Mouse (Mus musculus) thymus, adult 2 months (tissue): ENCODE data around the gene Olfr1051. TPM values are rescaled to one million over a fixed set of nuclear protein-coding genes. Genes with fewer than 3 reads are reported as not detected.
"Not testable (repeated sequence)": the region's sequence is repeated elsewhere in the genome, so short reads cannot be mapped to it uniquely, and the experiment has no call there.

Experiments used
- DNase-seq: peaks from one replicate; pipeline ENCODE4 v3.0.0; 2021
- H3K27ac ChIP-seq: fragments of 200-500 bp; 2 replicates; pipeline ENCODE4 v1.5.1; 2012; ENCODE audit warnings: low read length, control low read depth; ENCODE audit not compliant: control insufficient read depth, insufficient read depth
- H3K27me3 ChIP-seq: fragments of 200-500 bp; 2 replicates; pipeline ENCODE4 v1.6.1; 2012; ENCODE audit warnings: mild to moderate bottlenecking, low read length, moderate library complexity, mixed read lengths; ENCODE audit not compliant: control insufficient read depth, insufficient read depth
- H3K36me3 ChIP-seq: fragments of 200-500 bp; 2 replicates; pipeline ENCODE4 v1.6.1; 2012; ENCODE audit warnings: mild to moderate bottlenecking, low read length, moderate library complexity; ENCODE audit not compliant: control insufficient read depth, insufficient read depth
- H3K4me1 ChIP-seq: fragments of 200-500 bp; replicated peaks from 2 replicates; pipeline ENCODE4 v1.6.1; 2012; ENCODE audit warnings: low read length; ENCODE audit not compliant: control insufficient read depth, insufficient read depth
- H3K4me3 ChIP-seq: fragments of 200-500 bp; 2 replicates; pipeline ENCODE4 v1.5.1; 2012; ENCODE audit warnings: mild to moderate bottlenecking, low read length, control low read depth, moderate library complexity; ENCODE audit not compliant: control insufficient read depth, insufficient read depth
- CTCF ChIP-seq: fragments of 200-500 bp; IDR thresholded peaks from 2 replicates; pipeline ENCODE4 v1.5.1; 2012; ENCODE audit warnings: mild to moderate bottlenecking, control low read depth, low read length, moderate library complexity, borderline replicate concordance; ENCODE audit not compliant: control insufficient read depth, poor library complexity, insufficient read depth; ENCODE audit errors: extremely low read depth
- POLR2A ChIP-seq: fragments of 200-500 bp; IDR thresholded peaks from 2 replicates; pipeline ENCODE4 v1.6.1; 2012; ENCODE audit warnings: mild to moderate bottlenecking, low read length, control low read depth, moderate library complexity; ENCODE audit not compliant: control insufficient read depth, poor library complexity, insufficient read depth; ENCODE audit errors: extremely low read depth
- WGBS: fragments of 180-500 bp; shearing (Covaris S2); methylation state at CpG from one replicate; pipeline ENCODE4 v1.1.7; 2018; 5-methylcytosine and 5-hydroxymethylcytosine counted together
- polyA plus RNA-seq: library from polyadenylated mRNA; depleted of rRNA; stranded (reverse); fragments of >200 nt; gene quantifications from 2 replicates; pipeline ENCODE4 v1.2.3, GENCODE M21; 2012; rRNA removed

The Olfr1051 gene
- polyA plus RNA-seq, result not detected in 2 replicates

DNA sequence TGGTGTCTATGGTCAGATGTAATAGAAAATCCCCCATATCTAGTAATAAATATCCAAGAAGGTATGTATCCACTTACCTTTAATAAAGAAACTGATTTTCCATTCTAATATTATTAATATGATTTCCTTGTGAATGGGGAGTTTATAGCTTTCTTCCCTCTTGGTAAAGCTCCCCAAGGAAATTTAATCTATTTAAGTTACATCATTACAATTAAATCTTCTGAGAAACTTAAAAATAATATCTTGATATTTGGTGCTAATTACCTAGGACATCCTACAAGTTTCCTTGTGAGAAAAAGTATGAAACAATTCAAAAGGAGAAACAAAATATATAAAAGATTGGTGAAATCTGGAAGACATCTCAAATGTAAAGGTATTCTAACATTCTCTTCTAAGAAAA is at the start of gene Olfr1051:
Gene Olfr1051 (minus strand): TSS at position 101 of the 400 bp plus-strand sequence.
- H3K4me1 ChIP-seq, DNase-seq, H3K27ac ChIP-seq, H3K36me3 ChIP-seq, H3K27me3 ChIP-seq, H3K4me3 ChIP-seq: not testable (repeated sequence)

DNA sequence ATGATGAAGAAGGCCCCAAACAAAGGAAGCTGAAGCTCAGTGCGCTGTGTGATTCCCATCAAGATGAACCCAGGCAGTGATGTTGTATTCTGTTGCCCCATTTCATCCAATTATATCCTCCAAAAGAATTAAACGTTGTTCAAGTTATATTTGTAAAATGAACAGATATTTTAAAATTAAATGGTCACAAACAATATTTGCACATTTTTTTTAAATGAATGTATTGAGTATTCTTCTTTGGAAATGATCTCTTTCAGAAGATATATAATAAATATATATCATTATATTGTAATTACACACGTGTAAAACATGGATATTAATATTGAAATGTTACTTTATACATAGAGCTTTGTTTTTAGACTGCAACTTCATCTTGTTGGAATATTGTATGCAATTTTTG is 36.3 kb upstream of the Olfr1051 start, which contains the start of gene Olfr1053:
Gene Olfr1053 (minus strand): TSS at position 101 of the 400 bp plus-strand sequence.
- Histone ChIP-seq H3K27me3 (no peaks in the 10 kb centered on the region), H3K4me1 (no peaks in the 10 kb centered on the region), H3K36me3 (no peaks in the 10 kb centered on the region), H3K4me3 (no peak within 1 kb of the TSS), H3K27ac (no peak within 1 kb of the TSS)
- WGBS, result 64% methylated on average over 3 of the region's 3 CpGs
- DNase-seq, result no peak
- TF ChIP-seq CTCF, result no peak
- TF ChIP-seq POLR2A, result no peak

GRCm38 (mm10) chr2:86292155-86292554 is 13.3 kb upstream of the Olfr1051 start, which contains the start of gene Olfr1052:
TSS of gene Olfr1052 (plus strand) at chr2:86292455.
- TF ChIP-seq CTCF, result no peak
- TF ChIP-seq POLR2A, result no peak
- H3K27ac ChIP-seq, result no peak within 1 kb of the TSS
- DNase-seq, result no peak
- no peaks in the 10 kb centered on the region for H3K36me3 ChIP-seq
- no peaks in the 10 kb centered on the region for H3K4me1 ChIP-seq
- no peak within 1 kb of the TSS for H3K4me3 ChIP-seq
- H3K27me3 ChIP-seq, result no peaks in the 10 kb centered on the region

GRCm38 (mm10) chr2:86258228-86258627 is 20.7 kb downstream of the Olfr1051 start, which contains the start of gene Olfr1049:
TSS of gene Olfr1049 (minus strand) at chr2:86258328.
- not testable (repeated sequence) for H3K27ac ChIP-seq, H3K4me1 ChIP-seq, H3K27me3 ChIP-seq, H3K4me3 ChIP-seq, DNase-seq, H3K36me3 ChIP-seq

DNA sequence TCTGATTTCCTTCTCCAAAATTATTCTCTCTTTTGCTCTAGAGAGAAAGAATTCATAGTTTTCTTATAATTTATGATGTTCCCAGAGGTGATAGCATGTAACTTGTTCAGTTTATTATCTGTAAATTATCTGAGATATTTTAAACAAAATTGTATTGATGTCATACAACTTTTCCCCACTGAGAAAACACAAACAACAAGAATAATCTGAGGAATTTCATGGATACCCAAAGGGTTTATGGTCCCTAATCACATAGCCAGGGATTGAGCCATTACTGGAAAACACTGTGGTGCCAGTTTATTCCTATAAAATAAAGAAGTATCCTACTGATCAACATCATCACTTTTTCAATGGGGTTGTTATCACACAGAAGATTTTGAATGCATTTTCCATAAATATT is 38.7 kb downstream of the Olfr1051 start, which contains the start of gene Olfr1048:
Gene Olfr1048 (minus strand): TSS at position 101 of the 400 bp plus-strand sequence.
- Histone ChIP-seq H3K36me3 (no peaks in the 10 kb centered on the region), H3K4me1 (no peaks in the 10 kb centered on the region), H3K27ac (no peak within 1 kb of the TSS), H3K4me3 (no peak within 1 kb of the TSS), H3K27me3 (no peaks in the 10 kb centered on the region)
- TF ChIP-seq POLR2A (no peak), CTCF (no peak)
- no peak for DNase-seq

- no peak within 1 kb of the TSS for H3K27ac ChIP-seq
- DNase-seq, result no peak
- H3K4me1 ChIP-seq, result no peaks in the 10 kb centered on the region
- no peak within 1 kb of the TSS for H3K4me3 ChIP-seq
- no peaks in the 10 kb centered on the region for H3K27me3 ChIP-seq
- TF ChIP-seq POLR2A (no peak), CTCF (no peak)
- no peaks in the 10 kb centered on the region for H3K36me3 ChIP-seq
- WGBS, result 92% methylated on average over 1 of the region's 1 CpGs
Measured at GRCm38 (mm10) chr2:86231301-86231700, 47.6 kb downstream of the Olfr1051 start, which contains the start of gene Olfr1047. TSS of gene Olfr1047 (minus strand) at chr2:86231401.

Other genes starting within 250 kb of the Olfr1051 start
- gene Olfr1034, start 233.2 kb downstream of the Olfr1051 start, polyA plus RNA-seq, result 0.04 TPM in 2 replicates
- not detected in 2 replicates for gene Olfr1036, start 205.1 kb downstream of the Olfr1051 start, polyA plus RNA-seq
- not detected in 2 replicates for gene Olfr1037, start 191.7 kb downstream of the Olfr1051 start, polyA plus RNA-seq
- gene Olfr1039, start 143.2 kb downstream of the Olfr1051 start, polyA plus RNA-seq, result not detected in 2 replicates
- gene Olfr1040, start 132.4 kb downstream of the Olfr1051 start, polyA plus RNA-seq, result not detected in 2 replicates
- not detected in 2 replicates for gene Olfr1042, start 117.2 kb downstream of the Olfr1051 start, polyA plus RNA-seq
- gene Olfr1043, start 111.6 kb downstream of the Olfr1051 start, polyA plus RNA-seq, result not detected in 2 replicates
- gene Olfr1044, start 101.3 kb downstream of the Olfr1051 start, polyA plus RNA-seq, result not detected in 2 replicates
- not detected in 2 replicates for gene Olfr52, start 93.4 kb downstream of the Olfr1051 start, polyA plus RNA-seq
- gene Olfr1045, start 76.1 kb downstream of the Olfr1051 start, polyA plus RNA-seq, result not detected in 2 replicates
- not detected in 2 replicates for gene Olfr1046, start 59.8 kb downstream of the Olfr1051 start, polyA plus RNA-seq
- gene Olfr1047, start 47.7 kb downstream of the Olfr1051 start, polyA plus RNA-seq, result not detected in 2 replicates
- gene Olfr1048, start 38.8 kb downstream of the Olfr1051 start, polyA plus RNA-seq, result not detected in 2 replicates
- not detected in 2 replicates for gene Olfr1049, start 20.8 kb downstream of the Olfr1051 start, polyA plus RNA-seq
- not detected in 2 replicates for gene Olfr1052, start 13.4 kb upstream of the Olfr1051 start, polyA plus RNA-seq
- gene Olfr1053, start 36.2 kb upstream of the Olfr1051 start, polyA plus RNA-seq, result not detected in 2 replicates
- gene Olfr1054, start 56.3 kb upstream of the Olfr1051 start, polyA plus RNA-seq, result not detected in 2 replicates
- not detected in 2 replicates for gene Olfr1055, start 71.2 kb upstream of the Olfr1051 start, polyA plus RNA-seq
- gene Olfr1056, start 83.4 kb upstream of the Olfr1051 start, polyA plus RNA-seq, result not detected in 2 replicates
- not detected in 2 replicates for gene Olfr1057, start 99.3 kb upstream of the Olfr1051 start, polyA plus RNA-seq
- gene Olfr1058, start 109.5 kb upstream of the Olfr1051 start, polyA plus RNA-seq, result not detected in 2 replicates
- not detected in 2 replicates for gene Olfr1061, start 135.0 kb upstream of the Olfr1051 start, polyA plus RNA-seq
- 0.15 TPM in 1 of 2 replicates, not detected in the other for gene Olfr1062, start 147.7 kb upstream of the Olfr1051 start, polyA plus RNA-seq
- 0.09 TPM in 1 of 2 replicates, not detected in the other for gene Olfr1065, start 171.5 kb upstream of the Olfr1051 start, polyA plus RNA-seq
- not detected in 2 replicates for gene Olfr1066, start 177.2 kb upstream of the Olfr1051 start, polyA plus RNA-seq
- not detected in 2 replicates for gene Olfr228, start 208.3 kb upstream of the Olfr1051 start, polyA plus RNA-seq
- gene Olfr1076, start 229.4 kb upstream of the Olfr1051 start, polyA plus RNA-seq, result not detected in 2 replicates